Mouse (Mus musculus): ENCODE measurements around the gene Slc6a15. TPM values are rescaled to one million over a fixed set of nuclear protein-coding genes. Genes with fewer than 3 reads are reported as not detected.

The Slc6a15 gene
- polyA plus RNA-seq, 1 experiment = 0.09 TPM

- TF ChIP-seq POLR2A (IDR thresholded peaks at IDR 0.05; ENCODE audit: low read depth, low read length) (no peak), CTCF (IDR thresholded peaks at IDR 0.05; ENCODE audit: extremely low read depth, insufficient read depth, insufficient read length, insufficient replicate concordance) (no peak)
- no peak for DNase-seq (ENCODE audit: low read depth in 1 of 2, low spot score in 2 of 2)
- Histone ChIP-seq H3K4me3 (ENCODE audit: extremely low read depth, insufficient read depth, insufficient read length) (peak overlapping the region; percentile 30; the same call in 1 of the 2 replicates), H3K4me1 (ENCODE audit: control insufficient read depth, insufficient read depth, insufficient read length) (peaks cover 2% of the 10 kb centered on the region; the same call in 1 of the 2 replicates), H3K27me3 (ENCODE audit: control insufficient read depth, insufficient read depth, low read length) (no peaks in the 10 kb centered on the region), H3K27ac (ENCODE audit: insufficient read depth, low read length) (no peak overlapping the region), H3K36me3 (ENCODE audit: control insufficient read depth, insufficient read depth, low read length) (no peaks in the 10 kb centered on the region)
- 3% methylated on average over 37 of the region's 37 CpGs for WGBS
Observed at GRCm38 (mm10) chr10:103368296-103369080, 905 bp downstream of the Slc6a15 start.

- no peak for DNase-seq (ENCODE audit: low read depth in 1 of 2, low spot score in 2 of 2)
- no peaks in the 10 kb centered on the region for H3K36me3 ChIP-seq (ENCODE audit: control insufficient read depth, insufficient read depth, low read length)
- WGBS = 2% methylated on average over 8 of the region's 8 CpGs
- no peak overlapping the region for H3K27ac ChIP-seq (ENCODE audit: insufficient read depth, low read length)
- H3K4me3 ChIP-seq (ENCODE audit: extremely low read depth, insufficient read depth, insufficient read length) = peak overlapping the region; percentile 30; the same call in 1 of the 2 replicates
- H3K4me1 ChIP-seq (ENCODE audit: control insufficient read depth, insufficient read depth, insufficient read length) = peaks cover 2% of the 10 kb centered on the region; the same call in 1 of the 2 replicates
- H3K27me3 ChIP-seq (ENCODE audit: control insufficient read depth, insufficient read depth, low read length) = no peaks in the 10 kb centered on the region
- TF ChIP-seq POLR2A (IDR thresholded peaks at IDR 0.05; ENCODE audit: low read depth, low read length) (no peak), CTCF (IDR thresholded peaks at IDR 0.05; ENCODE audit: extremely low read depth, insufficient read depth, insufficient read length, insufficient replicate concordance) (no peak)
Observed at GRCm38 (mm10) chr10:103369081-103369420, 1.5 kb downstream of the Slc6a15 start.

- Histone ChIP-seq H3K36me3 (ENCODE audit: control insufficient read depth, insufficient read depth, low read length) (no peaks in the 10 kb centered on the region), H3K27me3 (ENCODE audit: control insufficient read depth, insufficient read depth, low read length) (no peaks in the 10 kb centered on the region), H3K4me3 (ENCODE audit: extremely low read depth, insufficient read depth, insufficient read length) (no peak overlapping the region), H3K27ac (ENCODE audit: insufficient read depth, low read length) (no peak overlapping the region), H3K4me1 (ENCODE audit: control insufficient read depth, insufficient read depth, insufficient read length) (no peaks in the 10 kb centered on the region)
- DNase-seq (ENCODE audit: low read depth in 1 of 2, low spot score in 2 of 2) = no peak
- 34% methylated on average over 4 of the region's 4 CpGs for WGBS
- no peak for TF ChIP-seq POLR2A (IDR thresholded peaks at IDR 0.05; ENCODE audit: low read depth, low read length)
- TF ChIP-seq CTCF (IDR thresholded peaks at IDR 0.05; ENCODE audit: extremely low read depth, insufficient read depth, insufficient read length, insufficient replicate concordance) = no peak
Observed at GRCm38 (mm10) chr10:103402171-103402570, 34.6 kb downstream of the Slc6a15 start.

GRCm38 (mm10) chr10:103427717-103428116 lies 60.1 kb downstream of the Slc6a15 start:
- no peak for TF ChIP-seq POLR2A (IDR thresholded peaks at IDR 0.05; ENCODE audit: low read depth, low read length)
- TF ChIP-seq CTCF (IDR thresholded peaks at IDR 0.05; ENCODE audit: extremely low read depth, insufficient read depth, insufficient read length, insufficient replicate concordance) = no peak
- H3K4me1 ChIP-seq (ENCODE audit: control insufficient read depth, insufficient read depth, insufficient read length) = no peaks in the 10 kb centered on the region

GRCm38 (mm10) chr10:103442588-103442987 lies 75.0 kb downstream of the Slc6a15 start:
- no peak overlapping the region for H3K4me3 ChIP-seq (ENCODE audit: extremely low read depth, insufficient read depth, insufficient read length)
- no peaks in the 10 kb centered on the region for H3K36me3 ChIP-seq (ENCODE audit: control insufficient read depth, insufficient read depth, low read length)
- WGBS = 93% methylated on average over 2 of the region's 2 CpGs
- H3K27me3 ChIP-seq (ENCODE audit: control insufficient read depth, insufficient read depth, low read length) = no peaks in the 10 kb centered on the region
- no peaks in the 10 kb centered on the region for H3K4me1 ChIP-seq (ENCODE audit: control insufficient read depth, insufficient read depth, insufficient read length)
- H3K27ac ChIP-seq (ENCODE audit: insufficient read depth, low read length) = no peak overlapping the region
- TF ChIP-seq POLR2A (IDR thresholded peaks at IDR 0.05; ENCODE audit: low read depth, low read length) (no peak), CTCF (IDR thresholded peaks at IDR 0.05; ENCODE audit: extremely low read depth, insufficient read depth, insufficient read length, insufficient replicate concordance) (no peak)
- DNase-seq (ENCODE audit: low read depth in 1 of 2, low spot score in 2 of 2) = no peak

More at GRCm38 (mm10) chr10:103427717-103428116, 60.1 kb downstream of the Slc6a15 start:
- no peaks in the 10 kb centered on the region for H3K27me3 ChIP-seq (ENCODE audit: control insufficient read depth, insufficient read depth, low read length)
- H3K27ac ChIP-seq (ENCODE audit: insufficient read depth, low read length) = no peak overlapping the region
- DNase-seq (ENCODE audit: low read depth in 1 of 2, low spot score in 2 of 2) = no peak
- no peak overlapping the region for H3K4me3 ChIP-seq (ENCODE audit: extremely low read depth, insufficient read depth, insufficient read length)
- H3K36me3 ChIP-seq (ENCODE audit: control insufficient read depth, insufficient read depth, low read length) = no peaks in the 10 kb centered on the region
- 76% methylated on average over 1 of the region's 1 CpGs for WGBS

GRCm38 (mm10) chr10:103443070-103443469 lies 75.5 kb downstream of the Slc6a15 start:
- Histone ChIP-seq H3K4me3 (ENCODE audit: extremely low read depth, insufficient read depth, insufficient read length) (no peak overlapping the region), H3K27me3 (ENCODE audit: control insufficient read depth, insufficient read depth, low read length) (no peaks in the 10 kb centered on the region), H3K4me1 (ENCODE audit: control insufficient read depth, insufficient read depth, insufficient read length) (no peaks in the 10 kb centered on the region), H3K27ac (ENCODE audit: insufficient read depth, low read length) (no peak overlapping the region), H3K36me3 (ENCODE audit: control insufficient read depth, insufficient read depth, low read length) (no peaks in the 10 kb centered on the region)
- TF ChIP-seq CTCF (IDR thresholded peaks at IDR 0.05; ENCODE audit: extremely low read depth, insufficient read depth, insufficient read length, insufficient replicate concordance) = no peak
- TF ChIP-seq POLR2A (IDR thresholded peaks at IDR 0.05; ENCODE audit: low read depth, low read length) = no peak
- WGBS = 48% methylated on average over 3 of the region's 3 CpGs
- DNase-seq (ENCODE audit: low read depth in 1 of 2, low spot score in 2 of 2) = no peak

- no peaks in the 10 kb centered on the region for H3K27me3 ChIP-seq (ENCODE audit: control insufficient read depth, insufficient read depth, low read length)
- no peak for DNase-seq (ENCODE audit: low read depth in 1 of 2, low spot score in 2 of 2)
- H3K4me3 ChIP-seq (ENCODE audit: extremely low read depth, insufficient read depth, insufficient read length) = no peak overlapping the region
- 74% methylated on average over 2 of the region's 2 CpGs for WGBS
- H3K36me3 ChIP-seq (ENCODE audit: control insufficient read depth, insufficient read depth, low read length) = no peaks in the 10 kb centered on the region
- TF ChIP-seq POLR2A (IDR thresholded peaks at IDR 0.05; ENCODE audit: low read depth, low read length) = no peak
- TF ChIP-seq CTCF (IDR thresholded peaks at IDR 0.05; ENCODE audit: extremely low read depth, insufficient read depth, insufficient read length, insufficient replicate concordance) = no peak
- no peak overlapping the region for H3K27ac ChIP-seq (ENCODE audit: insufficient read depth, low read length)
- H3K4me1 ChIP-seq (ENCODE audit: control insufficient read depth, insufficient read depth, insufficient read length) = no peaks in the 10 kb centered on the region
Observed at GRCm38 (mm10) chr10:103448340-103448739, 80.8 kb downstream of the Slc6a15 start.
